Mouse (Mus musculus): Measurements from ENCODE around the gene Ganc. TPM values are rescaled to one million over a fixed set of nuclear protein-coding genes. Genes with fewer than 3 reads are reported as not detected.
A peak's percentile ranks its signal among the peaks of the same experiment; 100 is the strongest.

Ganc gene
- 13.5 and 13.7 TPM in 2 replicates for polyA plus RNA-seq (2015; fragmentation: Nextera tagmentation; extraction: Ambion mirVana)

GRCm38 (mm10) chr2:120403653-120403985, at the start of gene Ganc:
TSS of gene Ganc (plus strand) at chr2:120403896.
- peak within 1 kb of the TSS; percentile 98 for H3K27ac ChIP-seq
- peak within 1 kb of the TSS; percentile 74 for H3K9ac ChIP-seq (ENCODE audit: low read depth, low read length)
- WGBS, result 0% methylated on average over 17 of the region's 17 CpGs
- peak within 1 kb of the TSS; percentile 75 for H3K4me2 ChIP-seq (ENCODE audit: low read length)
- no peaks in the 10 kb centered on the region; the same call in 1 of the 2 replicates for H3K9me3 ChIP-seq (replicated peaks; ENCODE audit: low read length)
- peak; percentile 80 for ATAC-seq (replicated peaks; ENCODE audit: low FRiP score, low read depth)
- TF ChIP-seq CTCF (IDR thresholded peaks at IDR 0.05; ENCODE audit: low read depth), result no peak
- H3K4me3 ChIP-seq (replicated peaks; ENCODE audit: low read depth, low read length), result peak within 1 kb of the TSS; percentile 80
- no peaks in the 10 kb centered on the region for H3K27me3 ChIP-seq (ENCODE audit: insufficient read depth, low read length)
- H3K36me3 ChIP-seq (ENCODE audit: insufficient read depth, low read length), result 0 out of 2 replicates have a peak, but pooled peaks cover 4% of the 10 kb centered on the region
- DNase-seq (ENCODE audit: low spot score), result no peak
- peaks cover 5% of the 10 kb centered on the region; the same call in 1 of the 2 replicates for H3K4me1 ChIP-seq (replicated peaks; ENCODE audit: insufficient read depth, low read length)

DNA sequence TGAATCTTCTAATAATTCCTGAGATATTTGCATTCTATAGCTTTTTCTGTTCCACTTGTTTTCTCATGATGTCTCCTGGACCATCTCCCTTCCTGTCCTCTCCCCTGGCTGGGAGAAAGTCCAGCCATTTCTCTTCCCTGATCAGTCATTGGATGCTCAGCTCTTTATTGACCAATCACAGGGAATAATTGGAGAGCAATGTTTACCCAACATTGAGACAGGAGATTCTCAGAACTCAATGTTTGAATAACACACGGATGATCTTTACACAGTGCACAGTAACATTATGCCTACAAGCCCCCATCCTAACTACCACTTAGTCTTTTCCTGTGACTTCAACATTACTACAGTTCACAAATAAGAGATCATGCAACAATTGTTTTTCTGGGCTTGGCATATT, 43.3 kb upstream of the Ganc start:
- ATAC-seq (replicated peaks; ENCODE audit: low FRiP score, low read depth) (no peak), DNase-seq (ENCODE audit: low spot score) (no peak)
- WGBS, result 85% methylated on average over 1 of the region's 1 CpGs
- Histone ChIP-seq H3K27ac (no peak overlapping the region), H3K36me3 (ENCODE audit: insufficient read depth, low read length) (peaks cover 32% of the 10 kb centered on the region), H3K4me1 (replicated peaks; ENCODE audit: insufficient read depth, low read length) (no peaks in the 10 kb centered on the region), H3K27me3 (ENCODE audit: insufficient read depth, low read length) (no peaks in the 10 kb centered on the region), H3K4me2 (ENCODE audit: low read length) (no peak overlapping the region), H3K4me3 (replicated peaks; ENCODE audit: low read depth, low read length) (no peak overlapping the region), H3K9ac (ENCODE audit: low read depth, low read length) (no peak overlapping the region), H3K9me3 (replicated peaks; ENCODE audit: low read length) (no peaks in the 10 kb centered on the region)
- TF ChIP-seq CTCF (IDR thresholded peaks at IDR 0.05; ENCODE audit: low read depth), result no peak

DNA sequence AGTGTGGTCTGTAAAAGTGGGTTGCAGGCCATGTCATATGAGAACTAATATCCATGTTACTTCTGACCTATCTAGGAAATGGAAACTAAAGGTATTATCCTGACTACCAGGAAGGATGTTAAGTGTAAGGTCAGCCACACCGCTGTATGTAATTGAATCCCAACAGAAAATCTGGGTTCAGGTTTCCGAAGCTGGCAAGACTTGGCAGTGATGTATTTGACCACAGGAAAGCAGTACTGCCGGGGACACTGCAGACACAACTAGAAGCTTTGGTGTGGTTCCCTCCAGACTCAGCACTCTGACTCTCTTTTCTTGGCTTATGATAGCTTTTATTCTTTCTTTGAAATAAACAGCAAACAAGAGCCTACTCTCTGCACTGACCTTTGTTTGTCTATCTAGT, 37.2 kb upstream of the Ganc start:
- no peak for TF ChIP-seq CTCF (IDR thresholded peaks at IDR 0.05; ENCODE audit: low read depth)
- DNase-seq (ENCODE audit: low spot score), result no peak
- no peak overlapping the region for H3K4me3 ChIP-seq (replicated peaks; ENCODE audit: low read depth, low read length)
- no peak for ATAC-seq (replicated peaks; ENCODE audit: low FRiP score, low read depth)
- WGBS, result 42% methylated on average over 3 of the region's 3 CpGs
- H3K4me1 ChIP-seq (replicated peaks; ENCODE audit: insufficient read depth, low read length), result no peaks in the 10 kb centered on the region
- H3K27ac ChIP-seq, result no peak overlapping the region
- no peak overlapping the region for H3K4me2 ChIP-seq (ENCODE audit: low read length)
- H3K9ac ChIP-seq (ENCODE audit: low read depth, low read length), result no peak overlapping the region
- peaks cover 52% of the 10 kb centered on the region for H3K36me3 ChIP-seq (ENCODE audit: insufficient read depth, low read length)
- no peaks in the 10 kb centered on the region for H3K27me3 ChIP-seq (ENCODE audit: insufficient read depth, low read length)
- H3K9me3 ChIP-seq (replicated peaks; ENCODE audit: low read length), result no peaks in the 10 kb centered on the region

DNA sequence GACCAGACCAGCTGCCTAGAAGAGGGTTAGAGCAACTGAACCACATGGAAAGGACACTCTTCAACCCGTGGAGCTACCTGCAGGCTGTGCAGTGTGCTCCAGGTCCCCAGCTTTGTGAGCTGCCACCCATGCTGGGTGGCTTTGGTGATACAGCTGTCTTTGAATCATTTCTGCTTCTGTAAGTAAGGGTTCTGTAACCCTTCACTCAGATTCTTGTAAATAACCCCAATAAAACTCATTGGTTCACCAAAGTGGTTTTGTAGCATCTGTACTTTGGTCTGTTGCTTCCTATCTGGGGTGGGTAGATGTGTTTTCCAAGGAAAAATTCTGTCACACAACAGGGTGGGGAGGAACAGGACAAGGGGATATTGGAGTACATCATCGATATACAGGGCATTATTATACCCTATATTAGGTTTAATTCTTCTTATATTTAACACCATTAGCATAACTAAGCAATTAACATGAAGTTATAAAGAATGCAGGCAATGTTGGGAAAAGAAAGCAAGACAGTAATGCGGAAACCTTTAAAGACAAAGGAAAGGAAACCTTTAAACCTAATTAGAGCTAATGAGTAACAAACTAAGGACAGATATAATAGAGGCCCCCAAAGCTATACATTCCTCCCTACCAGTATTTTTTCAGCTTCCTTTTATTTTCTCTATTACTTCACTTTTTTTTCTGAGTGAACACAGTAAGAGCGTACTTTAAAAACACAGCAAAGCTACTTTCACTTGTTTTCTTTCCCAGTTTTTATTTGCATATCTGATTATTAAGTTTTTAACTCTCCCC, 36.1 kb upstream of the Ganc start:
- Histone ChIP-seq H3K4me1 (replicated peaks; ENCODE audit: insufficient read depth, low read length) (no peaks in the 10 kb centered on the region), H3K4me3 (replicated peaks; ENCODE audit: low read depth, low read length) (no peak overlapping the region), H3K36me3 (ENCODE audit: insufficient read depth, low read length) (peaks cover 48% of the 10 kb centered on the region), H3K4me2 (ENCODE audit: low read length) (no peak overlapping the region), H3K27ac (no peak overlapping the region), H3K9me3 (replicated peaks; ENCODE audit: low read length) (no peaks in the 10 kb centered on the region), H3K9ac (ENCODE audit: low read depth, low read length) (no peak overlapping the region), H3K27me3 (ENCODE audit: insufficient read depth, low read length) (no peaks in the 10 kb centered on the region)
- ATAC-seq (replicated peaks; ENCODE audit: low FRiP score, low read depth) (no peak), DNase-seq (ENCODE audit: low spot score) (no peak)
- no peak for TF ChIP-seq CTCF (IDR thresholded peaks at IDR 0.05; ENCODE audit: low read depth)
- 94% methylated on average over 4 of the region's 4 CpGs for WGBS

DNA sequence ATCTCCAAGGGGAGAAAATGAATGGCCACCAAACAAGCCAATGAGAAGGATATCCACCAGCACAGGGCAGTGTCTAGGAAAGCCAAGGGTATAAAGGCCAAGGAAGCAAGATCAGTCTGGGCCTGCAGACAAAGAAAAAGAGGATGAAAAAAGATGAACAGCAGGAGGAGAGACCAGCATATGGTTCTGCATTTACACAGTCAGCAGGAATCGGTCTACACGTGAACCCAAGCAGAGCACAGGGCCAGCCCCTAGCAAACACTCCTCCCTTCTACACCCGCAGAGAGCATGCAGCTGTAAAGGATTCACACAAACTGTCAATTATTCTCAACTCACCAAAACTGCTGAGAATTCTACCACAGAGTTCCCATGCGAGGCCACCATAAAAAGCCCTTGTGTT, 29.8 kb upstream of the Ganc start:
- no peak overlapping the region for H3K4me3 ChIP-seq (replicated peaks; ENCODE audit: low read depth, low read length)
- no peaks in the 10 kb centered on the region for H3K9me3 ChIP-seq (replicated peaks; ENCODE audit: low read length)
- no peak for TF ChIP-seq CTCF (IDR thresholded peaks at IDR 0.05; ENCODE audit: low read depth)
- ATAC-seq (replicated peaks; ENCODE audit: low FRiP score, low read depth) (no peak), DNase-seq (ENCODE audit: low spot score) (no peak)
- WGBS, result 92% methylated on average over 4 of the region's 4 CpGs
- no peaks in the 10 kb centered on the region for H3K4me1 ChIP-seq (replicated peaks; ENCODE audit: insufficient read depth, low read length)
- no peak overlapping the region for H3K9ac ChIP-seq (ENCODE audit: low read depth, low read length)
- H3K27me3 ChIP-seq (ENCODE audit: insufficient read depth, low read length), result no peaks in the 10 kb centered on the region
- H3K36me3 ChIP-seq (ENCODE audit: insufficient read depth, low read length), result peaks cover 47% of the 10 kb centered on the region
- H3K4me2 ChIP-seq (ENCODE audit: low read length), result no peak overlapping the region
- H3K27ac ChIP-seq, result no peak overlapping the region

DNA sequence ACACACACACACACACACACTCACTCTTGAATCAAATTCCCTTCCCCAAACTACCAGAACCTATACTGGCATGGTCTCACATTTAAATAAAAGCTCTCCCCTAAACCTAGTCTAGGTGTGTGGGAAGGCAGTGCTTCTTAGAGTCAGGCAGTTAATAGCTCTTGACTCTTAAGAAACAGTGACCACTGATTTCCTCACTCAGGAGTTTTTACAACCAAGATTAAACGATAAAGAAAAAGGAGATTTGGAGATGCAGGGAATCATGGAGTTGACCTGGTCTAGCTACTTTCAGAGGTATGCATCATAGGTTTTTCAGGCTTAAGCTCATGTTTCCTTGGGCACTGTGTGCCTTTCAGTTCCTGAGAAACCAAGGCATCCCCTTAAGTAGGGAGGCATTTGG, 17.4 kb upstream of the Ganc start:
- WGBS, result 100% methylated on average over 1 of the region's 1 CpGs
- H3K4me2 ChIP-seq (ENCODE audit: low read length), result no peak overlapping the region
- no peak for TF ChIP-seq CTCF (IDR thresholded peaks at IDR 0.05; ENCODE audit: low read depth)
- H3K27ac ChIP-seq, result no peak overlapping the region
- ATAC-seq (replicated peaks; ENCODE audit: low FRiP score, low read depth) (no peak), DNase-seq (ENCODE audit: low spot score) (no peak)
- H3K4me1 ChIP-seq (replicated peaks; ENCODE audit: insufficient read depth, low read length), result no peaks in the 10 kb centered on the region
- H3K27me3 ChIP-seq (ENCODE audit: insufficient read depth, low read length), result no peaks in the 10 kb centered on the region
- H3K9ac ChIP-seq (ENCODE audit: low read depth, low read length), result no peak overlapping the region
- peaks cover 40% of the 10 kb centered on the region for H3K36me3 ChIP-seq (ENCODE audit: insufficient read depth, low read length)
- no peak overlapping the region for H3K4me3 ChIP-seq (replicated peaks; ENCODE audit: low read depth, low read length)
- H3K9me3 ChIP-seq (replicated peaks; ENCODE audit: low read length), result no peaks in the 10 kb centered on the region
